Comparison of ENCODE assay signal across 21 mouse cellular contexts in genomic region chrX:138979249-138979648, GRCm38 (mm10).
DNase-seq lines count a peak whose midpoint lies in the region; ATAC-seq and TF ChIP-seq lines count a peak whose summit lies in the region.
"Had no signal": no experiment of that assay in that cellular context is flagged by ENCODE, and none has a peak within 500 bp of the region (broad histone marks: within the 10 kb centered on the region; RNA-seq: fewer than 3 reads in every experiment).

No protein-coding gene starts in this region.

- no peak for TF ChIP-seq CTCF in lung, embryonic 14.5 days (IDR thresholded peaks at IDR 0.05; ENCODE audit: low read depth)

- WGBS in lung, embryonic 14.5 days = 48% methylated on average over 2 of the region's 2 CpGs
- 43% methylated on average over 2 of the region's 2 CpGs for WGBS in lung, embryonic 15.5 days
- 67% methylated on average over 2 of the region's 2 CpGs for WGBS in lung, embryonic 16.5 days

- no peaks in the 10 kb centered on the region for H3K4me1 ChIP-seq in lung, embryonic 14.5 days (ENCODE audit: insufficient read depth)
- no peaks in the 10 kb centered on the region for H3K4me1 ChIP-seq in lung, embryonic 15.5 days
- no peaks in the 10 kb centered on the region for H3K4me1 ChIP-seq in lung, embryonic 16.5 days (replicated peaks; ENCODE audit: control insufficient read depth, insufficient read depth, low read length)

- ATAC-seq in lung, embryonic 14.5 days (ENCODE audit: insufficient read depth) = peak; percentile 74; the same call in 1 of the 2 replicates
- ATAC-seq in lung, embryonic 15.5 days (ENCODE audit: borderline replicate concordance, extremely low read depth, low FRiP score, low TSS enrichment) = peak; percentile 57; the same call in 1 of the 2 replicates
- ATAC-seq in lung, embryonic 16.5 days (ENCODE audit: low read depth) = peak; percentile 75; the same call in 1 of the 2 replicates
- ATAC-seq: activated CD4-positive, CD25-positive, alpha-beta regulatory T cell, adult 4 months; CD4-positive, CD25-positive, alpha-beta regulatory T cell, adult 4 months; Patski had no signal

- H3K36me3 ChIP-seq in lung, embryonic 14.5 days (ENCODE audit: insufficient read depth) = 0 out of 2 replicates have a peak, but pooled peaks cover 5% of the 10 kb centered on the region
- no peaks in the 10 kb centered on the region for H3K36me3 ChIP-seq in lung, embryonic 15.5 days
- no peaks in the 10 kb centered on the region for H3K36me3 ChIP-seq in lung, embryonic 16.5 days (ENCODE audit: control insufficient read depth, insufficient read depth, low read length)
- H3K36me3 ChIP-seq: G1E had no signal

- H3K27ac ChIP-seq in lung, embryonic 14.5 days (ENCODE audit: low read depth) = no peak overlapping the region
- no peak overlapping the region for H3K27ac ChIP-seq in lung, embryonic 15.5 days
- no peak overlapping the region for H3K27ac ChIP-seq in lung, embryonic 16.5 days (ENCODE audit: low read length)

- H3K27me3 ChIP-seq in lung, embryonic 14.5 days (ENCODE audit: insufficient read depth, low read length) = no peaks in the 10 kb centered on the region
- H3K27me3 ChIP-seq in lung, embryonic 15.5 days = no peaks in the 10 kb centered on the region
- H3K27me3 ChIP-seq in lung, embryonic 16.5 days (ENCODE audit: control insufficient read depth, insufficient read depth, low read depth, low read length) = no peaks in the 10 kb centered on the region
- H3K27me3 ChIP-seq: CH12.LX had no signal

- DNase-seq in lung, embryonic 14.5 days = peak; percentile 59
- DNase-seq in lung, postnatal 14 days = no peak
- DNase-seq in lung, postnatal 4 days = no peak
- DNase-seq in lung, postnatal 25 days (ENCODE audit: low spot score) = no peak
- DNase-seq: adrenal gland, adult 2 months; adrenal gland, adult 8-10 months; adrenal gland, postnatal 10 days; adrenal gland, postnatal 14 days; adrenal gland, postnatal 25 days; adrenal gland, postnatal 36 days; B cell, adult 2 months; cerebellum, adult 11 months; cerebellum, adult 11-12 months; cerebellum, adult 18-20 months had no signal

- H3K9ac ChIP-seq in lung, embryonic 14.5 days = no peak overlapping the region
- no peak overlapping the region for H3K9ac ChIP-seq in lung, embryonic 15.5 days
- H3K9ac ChIP-seq in lung, embryonic 16.5 days (ENCODE audit: low read length) = no peak overlapping the region

- no peak overlapping the region for H3K4me3 ChIP-seq in lung, embryonic 14.5 days (ENCODE audit: low read depth, low read length)
- no peak overlapping the region for H3K4me3 ChIP-seq in lung, embryonic 15.5 days
- H3K4me3 ChIP-seq in lung, embryonic 16.5 days (ENCODE audit: low read length) = no peak overlapping the region

- no peaks in the 10 kb centered on the region for H3K9me3 ChIP-seq in lung, embryonic 14.5 days (ENCODE audit: low read depth, low read length)
- H3K9me3 ChIP-seq in lung, embryonic 15.5 days = no peaks in the 10 kb centered on the region
- H3K9me3 ChIP-seq in lung, embryonic 16.5 days (ENCODE audit: control insufficient read depth, low read length) = no peaks in the 10 kb centered on the region
- H3K9me3 ChIP-seq: G1E had no signal

- H3K4me2 ChIP-seq in lung, embryonic 14.5 days = no peak overlapping the region
- H3K4me2 ChIP-seq in lung, embryonic 15.5 days = no peak overlapping the region
- H3K4me2 ChIP-seq in lung, embryonic 16.5 days (ENCODE audit: low read depth, low read length) = no peak overlapping the region
